Mouse (Mus musculus): Measurements from ENCODE around the gene Zeb2. TPM values are rescaled to one million over a fixed set of nuclear protein-coding genes. Genes with fewer than 3 reads are reported as not detected.

Zeb2 gene
- polyA plus RNA-seq, 1 experiment: 0.54 TPM

DNA sequence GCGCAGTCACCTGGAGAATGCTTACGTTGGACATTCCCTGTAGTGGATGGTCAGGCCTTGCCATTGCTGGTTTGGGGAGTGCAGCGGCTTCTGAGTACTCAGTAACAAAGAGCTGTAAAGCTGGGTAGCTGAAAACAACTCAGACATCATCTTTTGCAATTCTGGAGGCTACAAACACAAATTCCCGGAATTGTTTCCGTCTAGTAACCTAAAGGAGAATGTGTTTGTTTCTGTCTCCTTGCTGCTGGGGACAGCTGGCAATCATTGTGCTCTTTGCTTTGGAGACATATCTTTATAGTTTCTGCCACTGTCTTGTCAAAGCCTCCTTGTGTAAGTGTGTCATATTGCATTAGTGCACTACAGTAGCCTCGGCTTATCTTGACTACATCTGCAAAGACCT, 139.2 kb downstream of the Zeb2 start:
- peaks cover 30% of the 10 kb centered on the region for H3K4me1 ChIP-seq (ENCODE audit: control insufficient read depth)
- H3K4me3 ChIP-seq (replicated peaks): no peak overlapping the region
- H3K9me3 ChIP-seq (ENCODE audit: control insufficient read depth, low read length): no peaks in the 10 kb centered on the region
- TF ChIP-seq GATA1 (IDR thresholded peaks at IDR 0.05; ENCODE audit: low read length): no peak
- no peak for TF ChIP-seq TAL1 (IDR thresholded peaks at IDR 0.05; ENCODE audit: low read length)
- H3K36me3 ChIP-seq (ENCODE audit: control insufficient read depth): no peaks in the 10 kb centered on the region
- H3K27me3 ChIP-seq (ENCODE audit: control insufficient read depth): peaks cover 10% of the 10 kb centered on the region

DNA sequence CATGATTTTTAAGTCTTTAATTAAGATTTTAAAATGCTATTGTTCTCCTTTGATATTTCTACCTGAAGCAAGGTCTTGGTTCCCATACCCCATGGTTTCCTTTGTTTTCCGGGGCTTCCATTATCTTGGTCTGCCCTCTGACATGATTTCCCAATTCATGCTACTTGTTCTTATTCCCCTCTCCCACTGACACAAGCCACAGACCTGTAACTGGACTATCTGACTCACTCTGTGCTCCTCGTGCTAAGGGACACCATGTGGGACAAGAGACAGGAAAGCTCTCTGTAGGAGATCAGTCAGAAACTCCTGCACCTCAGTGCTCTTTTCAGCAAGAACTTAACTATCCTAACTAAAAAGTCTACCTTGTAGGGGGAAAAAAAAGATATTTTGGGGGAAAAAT, 139.6 kb downstream of the Zeb2 start:
- Histone ChIP-seq H3K4me3 (replicated peaks) (no peak overlapping the region), H3K4me1 (ENCODE audit: control insufficient read depth) (peaks cover 33% of the 10 kb centered on the region)
- TF ChIP-seq GATA1 (IDR thresholded peaks at IDR 0.05; ENCODE audit: low read length): no peak
- TF ChIP-seq TAL1 (IDR thresholded peaks at IDR 0.05; ENCODE audit: low read length): no peak

DNA sequence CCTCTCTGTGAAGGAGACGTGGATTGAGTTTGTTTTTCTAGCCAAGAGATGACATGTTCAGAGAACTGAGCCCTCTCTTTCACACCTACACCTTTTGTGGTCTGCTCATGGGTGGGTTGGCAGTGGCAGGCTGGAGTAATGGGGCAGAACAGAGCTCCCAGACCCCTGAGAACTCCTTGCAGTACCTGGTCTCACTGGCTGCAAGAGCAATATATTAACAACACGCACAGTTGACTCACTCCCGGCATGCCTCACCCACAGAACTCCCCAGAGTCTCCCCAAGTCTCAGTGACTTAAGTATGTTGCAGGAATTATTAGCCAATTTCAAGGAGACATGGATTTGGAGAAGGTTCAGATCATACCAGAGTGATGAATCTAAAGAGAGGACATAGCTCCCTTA, 140.1 kb downstream of the Zeb2 start:
- no peaks in the 10 kb centered on the region for H3K9me3 ChIP-seq (ENCODE audit: control insufficient read depth, low read length)
- H3K4me3 ChIP-seq (replicated peaks): no peak overlapping the region
- H3K4me1 ChIP-seq (ENCODE audit: control insufficient read depth): peaks cover 34% of the 10 kb centered on the region
- H3K36me3 ChIP-seq (ENCODE audit: control insufficient read depth): no peaks in the 10 kb centered on the region
- peaks cover 10% of the 10 kb centered on the region for H3K27me3 ChIP-seq (ENCODE audit: control insufficient read depth)
- TF ChIP-seq TAL1 (IDR thresholded peaks at IDR 0.05; ENCODE audit: low read length) (no peak), GATA1 (IDR thresholded peaks at IDR 0.05; ENCODE audit: low read length) (no peak)

More for the DNA sequence above, 139.6 kb downstream of the Zeb2 start:
- peaks cover 10% of the 10 kb centered on the region for H3K27me3 ChIP-seq (ENCODE audit: control insufficient read depth)
- no peaks in the 10 kb centered on the region for H3K36me3 ChIP-seq (ENCODE audit: control insufficient read depth)
- no peaks in the 10 kb centered on the region for H3K9me3 ChIP-seq (ENCODE audit: control insufficient read depth, low read length)

GRCm38 (mm10) chr2:44976484-44976883, 140.7 kb downstream of the Zeb2 start:
- Histone ChIP-seq H3K36me3 (ENCODE audit: control insufficient read depth) (no peaks in the 10 kb centered on the region), H3K4me3 (replicated peaks) (no peak overlapping the region), H3K27me3 (ENCODE audit: control insufficient read depth) (peaks cover 10% of the 10 kb centered on the region), H3K9me3 (ENCODE audit: control insufficient read depth, low read length) (no peaks in the 10 kb centered on the region), H3K4me1 (ENCODE audit: control insufficient read depth) (peaks cover 36% of the 10 kb centered on the region)
- TF ChIP-seq TAL1 (IDR thresholded peaks at IDR 0.05; ENCODE audit: low read length) (no peak), GATA1 (IDR thresholded peaks at IDR 0.05; ENCODE audit: low read length) (no peak)

DNA sequence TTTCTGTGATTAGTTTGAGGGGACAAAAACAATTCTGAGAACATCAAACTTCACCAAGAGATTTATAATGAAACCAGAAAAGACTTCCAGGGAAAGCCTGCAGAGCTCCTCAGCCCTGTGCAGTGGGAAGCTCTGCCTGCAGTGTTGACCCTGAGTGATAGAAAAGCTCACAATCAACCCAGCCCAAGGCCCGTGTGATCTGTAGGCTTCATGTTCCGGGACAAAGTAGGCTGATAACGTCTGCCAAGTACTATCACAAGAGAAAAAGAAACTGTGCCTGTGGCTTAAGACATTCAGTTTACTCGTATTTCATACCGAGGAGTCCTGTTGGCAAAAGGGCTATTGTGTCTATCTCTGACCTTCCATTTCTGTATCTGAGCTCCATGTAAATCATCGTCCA, 143.4 kb downstream of the Zeb2 start:
- Histone ChIP-seq H3K36me3 (ENCODE audit: control insufficient read depth) (no peaks in the 10 kb centered on the region), H3K4me3 (replicated peaks) (no peak overlapping the region), H3K27me3 (ENCODE audit: control insufficient read depth) (no peaks in the 10 kb centered on the region), H3K4me1 (ENCODE audit: control insufficient read depth) (peaks cover 57% of the 10 kb centered on the region), H3K9me3 (ENCODE audit: control insufficient read depth, low read length) (no peaks in the 10 kb centered on the region)
- no peak for TF ChIP-seq TAL1 (IDR thresholded peaks at IDR 0.05; ENCODE audit: low read length)
- TF ChIP-seq GATA1 (IDR thresholded peaks at IDR 0.05; ENCODE audit: low read length): no peak

DNA sequence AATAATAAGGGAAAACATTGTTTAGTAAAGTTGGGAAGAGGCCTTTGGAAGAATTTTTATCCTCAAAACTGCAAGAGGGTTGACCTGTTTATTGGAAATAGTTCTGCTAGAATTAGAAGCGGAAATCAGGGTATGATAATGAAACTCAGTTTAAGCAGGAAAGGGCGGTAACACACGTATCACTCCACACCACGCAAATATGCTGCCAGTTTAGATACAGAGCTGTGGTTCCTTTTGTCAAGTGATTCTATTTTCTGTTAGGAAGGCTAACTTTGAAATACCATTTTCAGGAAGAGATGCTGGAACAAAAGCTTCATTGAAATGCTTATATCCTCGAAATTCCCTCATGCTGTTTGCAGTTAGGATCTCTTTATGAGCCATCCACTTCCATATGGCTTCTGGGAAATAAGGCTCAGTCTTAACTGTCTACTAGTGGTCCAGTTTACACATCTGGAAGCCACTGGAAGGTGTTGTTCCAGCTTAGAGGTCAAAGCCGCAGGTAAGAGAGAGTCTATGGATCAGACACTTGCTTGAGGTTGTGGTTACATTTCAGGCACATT, 147.0 kb downstream of the Zeb2 start:
- Histone ChIP-seq H3K4me1 (ENCODE audit: control insufficient read depth) (peaks cover 52% of the 10 kb centered on the region), H3K36me3 (ENCODE audit: control insufficient read depth) (no peaks in the 10 kb centered on the region), H3K9me3 (ENCODE audit: control insufficient read depth, low read length) (no peaks in the 10 kb centered on the region), H3K27me3 (ENCODE audit: control insufficient read depth) (no peaks in the 10 kb centered on the region), H3K4me3 (replicated peaks) (no peak overlapping the region)
- TF ChIP-seq GATA1 (IDR thresholded peaks at IDR 0.05; ENCODE audit: low read length) (no peak), TAL1 (IDR thresholded peaks at IDR 0.05; ENCODE audit: low read length) (no peak)

- Histone ChIP-seq H3K4me1 (ENCODE audit: control insufficient read depth) (peaks cover 50% of the 10 kb centered on the region), H3K9me3 (ENCODE audit: control insufficient read depth, low read length) (no peaks in the 10 kb centered on the region), H3K27me3 (ENCODE audit: control insufficient read depth) (no peaks in the 10 kb centered on the region), H3K4me3 (replicated peaks) (no peak overlapping the region), H3K36me3 (ENCODE audit: control insufficient read depth) (no peaks in the 10 kb centered on the region)
- 0 out of 2 replicates have a peak, but pooled peaks have one; percentile 1 for TF ChIP-seq GATA1 (IDR thresholded peaks at IDR 0.05; ENCODE audit: low read length)
- TF ChIP-seq TAL1 (IDR thresholded peaks at IDR 0.05; ENCODE audit: low read length): no peak
Observed at GRCm38 (mm10) chr2:44969640-44970039, 147.6 kb downstream of the Zeb2 start.

DNA sequence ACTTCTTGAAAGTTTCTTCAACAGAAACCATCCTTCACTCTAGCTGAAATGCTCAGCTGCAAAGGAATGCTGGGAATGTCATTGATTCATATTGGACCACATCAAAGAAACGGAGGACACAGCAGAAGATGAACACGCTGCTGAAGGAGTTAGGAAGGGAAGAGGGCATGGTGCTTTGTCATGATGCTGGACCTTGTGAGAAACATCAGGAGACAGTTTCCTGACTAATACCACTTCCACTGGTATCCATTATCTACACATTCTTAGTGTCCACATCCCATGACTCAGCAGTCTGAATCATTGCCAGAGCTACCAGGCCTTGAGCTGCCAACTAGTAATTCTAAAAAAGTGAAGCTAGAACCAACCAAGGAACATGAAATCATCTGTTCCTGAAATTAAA, 148.0 kb downstream of the Zeb2 start:
- TF ChIP-seq GATA1 (IDR thresholded peaks at IDR 0.05; ENCODE audit: low read length): peak; percentile 3; the same call in 1 of the 2 replicates
- TF ChIP-seq TAL1 (IDR thresholded peaks at IDR 0.05; ENCODE audit: low read length): no peak
- peaks cover 46% of the 10 kb centered on the region for H3K4me1 ChIP-seq (ENCODE audit: control insufficient read depth)

GRCm38 (mm10) chr2:44965834-44966555, 151.2 kb downstream of the Zeb2 start:
- Histone ChIP-seq H3K4me1 (ENCODE audit: control insufficient read depth) (peaks cover 34% of the 10 kb centered on the region), H3K27me3 (ENCODE audit: control insufficient read depth) (no peaks in the 10 kb centered on the region), H3K4me3 (replicated peaks) (no peak overlapping the region), H3K36me3 (ENCODE audit: control insufficient read depth) (no peaks in the 10 kb centered on the region), H3K9me3 (ENCODE audit: control insufficient read depth, low read length) (no peaks in the 10 kb centered on the region)
- TF ChIP-seq GATA1 (IDR thresholded peaks at IDR 0.05; ENCODE audit: low read length): no peak
- TF ChIP-seq TAL1 (IDR thresholded peaks at IDR 0.05; ENCODE audit: low read length): no peak

More for the DNA sequence above, 148.0 kb downstream of the Zeb2 start:
- H3K36me3 ChIP-seq (ENCODE audit: control insufficient read depth): no peaks in the 10 kb centered on the region
- H3K4me3 ChIP-seq (replicated peaks): no peak overlapping the region
- no peaks in the 10 kb centered on the region for H3K9me3 ChIP-seq (ENCODE audit: control insufficient read depth, low read length)
- H3K27me3 ChIP-seq (ENCODE audit: control insufficient read depth): no peaks in the 10 kb centered on the region
